Mouse (Mus musculus) gastrocnemius, postnatal 14 days (tissue): ENCODE measurements around the gene Map4k1. TPM values are rescaled to one million over a fixed set of nuclear protein-coding genes. Genes with fewer than 3 reads are reported as not detected.

Experiments
- DNase-seq: peaks from one replicate; pipeline ENCODE4 v3.0.0; 2021; ENCODE audit warnings: mixed read lengths
- intact Hi-C: fragments of 180-260 bp; cut with DNase I; formaldehyde crosslinking; loops from one replicate; pipeline ENCODE4 v1.15.1; 2025; ENCODE audit warnings: low total_unique reads
- microRNA-seq, 2 experiments: library from miRNA; unstranded; fragments of <30 nt; microRNA quantifications; one replicate each; pipeline ENCODE4 v1.2.0; 2021
- total RNA-seq, 2 experiments: library from RNA; stranded (reverse); gene quantifications; 2 replicates each; pipeline ENCODE4 v1.2.3; 2021

Gene Map4k1
- total RNA-seq, 2 experiments from 2014 or later = 0.71 to 1.2 TPM

DNA sequence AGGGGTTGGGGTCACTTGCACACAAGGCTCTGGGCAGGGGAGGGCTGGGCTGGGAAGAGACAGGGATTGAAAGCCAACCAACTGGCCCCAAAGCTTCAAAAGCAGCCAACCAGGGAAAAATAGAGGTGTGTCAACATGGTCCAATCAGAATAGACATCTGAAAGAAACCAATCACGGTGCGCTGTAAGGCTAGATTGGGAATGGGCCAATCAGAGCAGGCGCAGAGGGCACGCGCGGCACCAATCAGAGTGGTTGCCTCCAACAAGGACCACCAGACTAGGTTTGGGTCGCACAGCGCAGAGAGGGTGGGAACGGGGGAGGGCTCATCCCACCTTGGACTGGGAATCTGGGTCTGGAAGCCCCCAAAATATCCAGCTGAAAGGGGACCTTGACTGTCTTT is 62.5 kb downstream of the Map4k1 start:
- intact Hi-C loops = no loop called here
- DNase-seq = no peak

DNA sequence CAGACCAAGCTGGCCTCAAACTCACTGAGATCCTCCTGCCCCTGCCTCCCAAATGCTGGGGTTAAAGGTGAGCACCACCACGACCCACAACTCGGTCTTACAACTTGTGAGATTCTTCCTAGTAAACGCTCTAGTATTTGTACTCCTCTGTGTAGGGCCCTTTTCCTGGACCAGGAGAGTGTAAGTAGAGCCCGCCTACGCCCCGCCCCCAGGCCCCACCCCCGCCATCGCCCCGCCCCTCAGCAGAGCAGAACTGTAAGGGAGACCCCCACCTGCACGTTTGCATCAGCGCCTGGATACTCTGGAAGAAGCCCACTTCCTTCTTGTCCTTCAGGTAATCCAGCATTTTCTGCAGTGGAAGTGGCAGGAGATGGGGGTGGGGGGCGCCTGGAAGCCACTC is 64.7 kb downstream of the Map4k1 start:
- no peak for DNase-seq
- intact Hi-C loops = no loop called here

DNA sequence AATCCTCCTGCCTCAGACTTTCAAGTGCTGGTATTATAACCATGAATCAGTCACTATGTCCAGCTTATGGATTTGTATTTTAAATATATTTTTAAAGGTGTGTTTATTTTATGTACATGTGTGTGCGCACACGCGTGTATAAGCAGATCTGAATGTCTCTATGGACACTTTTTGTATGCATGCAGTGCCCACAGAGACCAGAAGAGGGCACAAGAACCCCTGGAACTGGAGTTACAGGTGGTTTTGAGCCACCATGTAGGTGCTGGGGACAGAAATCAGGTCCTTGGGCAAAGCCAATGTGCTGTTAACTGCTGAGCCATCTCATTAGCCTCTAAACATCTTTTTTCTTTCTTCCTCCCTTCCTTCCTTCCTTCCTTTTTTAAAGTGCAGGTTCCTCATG is 66.2 kb downstream of the Map4k1 start:
- intact Hi-C loops = no loop called here
- DNase-seq = no peak

DNA sequence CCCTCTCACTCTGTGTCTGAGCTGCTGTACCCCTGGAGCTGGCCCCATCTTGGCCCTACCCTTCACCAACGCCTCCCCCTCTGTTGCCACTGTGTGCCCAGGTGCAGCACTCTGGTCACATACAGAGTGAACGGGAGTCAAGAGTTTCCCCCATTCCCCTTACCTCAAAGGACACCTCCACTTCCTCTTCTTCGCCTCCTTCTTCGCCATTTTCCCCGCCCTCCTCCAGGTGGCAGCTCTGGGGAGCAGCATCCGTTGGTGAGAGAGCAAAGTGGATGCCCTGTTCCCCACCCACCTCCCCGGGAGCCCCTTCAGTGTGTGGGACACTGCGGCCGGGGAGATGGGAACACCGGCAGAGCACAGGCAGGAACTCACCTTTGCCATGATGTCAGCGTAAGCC is 66.8 kb downstream of the Map4k1 start:
- intact Hi-C loops = no loop called here
- DNase-seq = no peak

DNA sequence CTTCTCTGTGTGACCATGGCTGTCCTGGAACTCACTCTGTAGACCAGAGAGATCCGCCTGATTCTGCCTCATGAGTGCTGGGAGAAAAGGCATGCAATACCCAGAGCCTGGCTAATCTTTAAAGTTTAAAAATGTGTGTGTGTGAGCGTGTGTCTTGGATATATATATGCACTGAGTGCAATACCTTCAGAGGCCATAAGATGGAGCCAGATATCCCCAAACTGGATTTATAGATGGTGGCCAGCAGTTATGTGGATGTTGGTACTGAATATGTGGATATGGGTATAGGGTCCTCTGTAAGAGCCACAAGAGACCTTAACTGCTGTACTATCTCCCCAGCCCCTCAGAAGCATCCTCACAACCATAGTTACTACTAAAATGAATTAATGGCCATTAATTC is 68.9 kb downstream of the Map4k1 start:
- no peak for DNase-seq
- intact Hi-C loops = no loop called here

DNA sequence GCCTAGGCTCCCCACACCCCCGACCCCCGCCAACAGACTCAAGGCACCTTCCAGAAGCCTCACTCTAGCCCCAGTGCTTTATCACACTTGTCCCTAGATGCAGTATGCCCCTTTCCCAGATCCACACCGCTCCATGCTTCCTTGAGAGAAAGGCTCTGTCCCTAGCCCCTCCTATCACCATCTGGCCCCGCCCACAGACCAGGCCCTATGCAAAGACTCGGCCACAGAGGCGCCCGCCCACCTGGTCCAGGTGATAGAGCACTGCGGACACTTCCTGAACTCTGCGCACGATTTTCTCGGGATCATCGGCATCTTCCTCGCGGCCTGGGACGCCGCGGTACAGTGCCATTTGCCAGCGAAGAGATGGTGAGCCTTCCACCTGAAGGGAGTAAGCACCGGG is 71.0 kb downstream of the Map4k1 start:
- no peak for DNase-seq
- intact Hi-C loops = no loop called here

Small RNA genes lying within 50 kb of the gene (microRNA-seq; reads per million reads assigned to microRNA genes)
- gene Gm44408 = 0 reads per million in 2 experiments

Other genes starting within 250 kb of the Map4k1 start
- 10 to 100 TPM; 43.7 to 48.0 TPM for gene Mrps12, start 240.2 kb upstream of the Map4k1 start, total RNA-seq
- gene Sars2, start 240.1 kb upstream of the Map4k1 start, total RNA-seq = 10 to 100 TPM; 19.0 TPM
- gene Ccer2, start 225.9 kb upstream of the Map4k1 start, total RNA-seq = not detected
- gene Sirt2, start 215.3 kb upstream of the Map4k1 start, total RNA-seq = 10 to 100 TPM; 77.2 to 77.5 TPM
- 10 to 100 TPM; 21.2 to 21.3 TPM for gene Nfkbib, start 214.5 kb upstream of the Map4k1 start, total RNA-seq
- 1 to 10 TPM in 1 of 2 experiments, under 1 TPM in 1; 0.80 to 1.3 TPM for gene Rinl, start 193.1 kb upstream of the Map4k1 start, total RNA-seq
- 100 to 1,000 TPM; 158 to 189 TPM for gene Hnrnpl, start 173.5 kb upstream of the Map4k1 start, total RNA-seq
- gene Ech1, start 156.8 kb upstream of the Map4k1 start, total RNA-seq = 100 to 1,000 TPM; 198 to 334 TPM
- gene Lgals4, start 148.2 kb upstream of the Map4k1 start, total RNA-seq = 1 to 10 TPM; 2.0 to 4.4 TPM
- not detected for gene Lgals7, start 118.2 kb upstream of the Map4k1 start, total RNA-seq
- gene Capn12, start 100.6 kb upstream of the Map4k1 start, total RNA-seq = under 1 TPM; 0.10 to 0.13 TPM
- 10 to 100 TPM; 68.1 to 85.9 TPM for gene Actn4, start 19.7 kb upstream of the Map4k1 start, total RNA-seq
- 100 to 1,000 TPM; 142 to 147 TPM for gene Eif3k, start 186 bp upstream of the Map4k1 start, total RNA-seq
- 100 to 1,000 TPM; 746 to 901 TPM for gene Ryr1, start 143.1 kb downstream of the Map4k1 start, total RNA-seq
- under 1 TPM; 0.73 to 0.82 TPM for gene Rasgrp4, start 152.8 kb downstream of the Map4k1 start, total RNA-seq
- gene Fam98c, start 174.2 kb downstream of the Map4k1 start, total RNA-seq = 10 to 100 TPM; 12.3 to 13.0 TPM
- under 1 TPM; 0.35 to 0.38 TPM for gene Ggn, start 188.2 kb downstream of the Map4k1 start, total RNA-seq
- gene Spred3, start 188.4 kb downstream of the Map4k1 start, total RNA-seq = 1 to 10 TPM in 1 of 2 experiments, under 1 TPM in 1; 0.78 to 1.8 TPM
- gene Psmd8, start 198.7 kb downstream of the Map4k1 start, total RNA-seq = 100 to 1,000 TPM; 171 to 188 TPM
- gene Catsperg1, start 232.0 kb downstream of the Map4k1 start, total RNA-seq = under 1 TPM in 1 of 2 experiments, not detected in 1; 0.25 TPM